Mouse (Mus musculus): ENCODE data around the gene 6430571L13Rik. TPM values are rescaled to one million over a fixed set of nuclear protein-coding genes. Genes with fewer than 3 reads are reported as not detected.

Gene 6430571L13Rik
- polyA plus RNA-seq, 1 experiment from 2014 or later = 0.81 TPM

DNA sequence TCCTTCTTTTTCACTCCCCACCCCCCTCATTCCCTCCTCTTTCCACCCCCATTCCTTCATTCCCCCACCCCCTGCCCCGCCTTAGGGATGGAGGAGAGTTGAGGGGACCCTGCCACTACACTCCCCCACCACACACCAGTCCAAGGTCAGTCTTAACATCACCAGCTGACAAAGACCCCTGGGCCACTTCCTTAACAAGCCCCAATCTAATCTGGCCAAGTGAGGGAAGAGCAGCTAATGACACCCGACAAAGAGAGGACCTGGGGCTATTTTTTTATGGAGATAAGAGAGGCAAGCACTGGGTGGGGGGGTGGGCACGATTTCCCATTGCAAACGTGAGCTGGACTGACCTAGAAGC, 29.7 kb downstream of the 6430571L13Rik start:
- Histone ChIP-seq H3K9me3 (replicated peaks) (no peaks in the 10 kb centered on the region), H3K4me2 (peak overlapping the region; percentile 21; the same call in 1 of the 2 replicates), H3K9ac (no peak overlapping the region), H3K4me1 (peaks cover 14% of the 10 kb centered on the region), H3K36me3 (no peaks in the 10 kb centered on the region), H3K27me3 (peaks cover 29% of the 10 kb centered on the region; the same call in 1 of the 2 replicates), H3K27ac (no peak overlapping the region), H3K4me3 (replicated peaks) (no peak overlapping the region)
- WGBS = 0% methylated on average over 4 of the region's 4 CpGs
- peak; percentile 31; the same call in 1 of the 2 replicates for ATAC-seq (replicated peaks; ENCODE audit: low FRiP score)

DNA sequence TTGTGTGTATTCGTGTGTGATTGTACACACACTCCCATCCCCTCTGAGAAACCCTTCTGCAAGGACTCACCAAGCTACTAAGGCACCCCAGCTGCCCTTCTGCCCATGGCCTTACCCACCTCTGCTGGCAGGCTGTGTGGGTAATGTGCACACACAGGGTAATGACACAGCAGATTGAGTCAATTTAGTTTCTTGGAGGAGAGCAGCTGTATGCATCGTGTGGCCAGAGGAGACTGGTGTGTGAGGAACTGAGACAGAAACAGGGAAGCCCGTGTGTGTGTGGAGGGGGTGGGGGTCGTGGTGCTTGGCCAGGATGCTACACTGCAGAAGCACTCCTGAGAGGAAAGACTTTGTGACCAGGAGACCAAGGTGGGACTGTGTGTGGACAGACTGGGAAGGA, 32.0 kb downstream of the 6430571L13Rik start:
- ATAC-seq (replicated peaks; ENCODE audit: low FRiP score) = no peak

DNA sequence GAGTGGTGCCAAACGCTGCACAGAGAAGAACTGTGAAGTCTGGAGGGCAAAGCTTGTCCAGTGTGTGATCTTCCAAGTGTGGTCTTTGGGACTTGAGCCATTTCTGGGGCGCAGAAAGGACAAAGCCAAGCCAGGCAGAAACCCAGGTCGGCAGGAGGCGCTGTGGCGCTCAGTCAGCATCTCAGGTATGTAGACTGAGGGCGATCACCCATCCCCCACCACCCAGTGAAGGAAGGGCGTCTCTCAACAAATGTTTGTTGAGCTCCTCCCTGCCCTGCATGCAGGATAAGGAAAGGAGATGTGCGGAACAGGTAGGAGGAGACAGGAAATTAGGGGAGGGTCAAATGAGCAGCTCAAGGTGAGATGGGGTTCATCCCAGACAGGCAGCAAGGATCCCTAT, 34.2 kb downstream of the 6430571L13Rik start:
- Histone ChIP-seq H3K27ac (no peak overlapping the region), H3K36me3 (no peaks in the 10 kb centered on the region), H3K4me1 (peaks cover 29% of the 10 kb centered on the region), H3K4me2 (no peak overlapping the region), H3K9me3 (replicated peaks) (no peaks in the 10 kb centered on the region), H3K27me3 (peaks cover 55% of the 10 kb centered on the region), H3K9ac (no peak overlapping the region), H3K4me3 (replicated peaks) (no peak overlapping the region)
- ATAC-seq (replicated peaks; ENCODE audit: low FRiP score) = no peak
- WGBS = 11% methylated on average over 8 of the region's 8 CpGs

More for the DNA sequence above, 32.0 kb downstream of the 6430571L13Rik start:
- peaks cover 38% of the 10 kb centered on the region for H3K27me3 ChIP-seq
- no peaks in the 10 kb centered on the region for H3K36me3 ChIP-seq
- H3K9me3 ChIP-seq (replicated peaks) = no peaks in the 10 kb centered on the region
- H3K9ac ChIP-seq = no peak overlapping the region
- WGBS = 55% methylated on average over 4 of the region's 4 CpGs
- H3K4me2 ChIP-seq = no peak overlapping the region
- no peak overlapping the region for H3K4me3 ChIP-seq (replicated peaks)
- H3K4me1 ChIP-seq = peaks cover 17% of the 10 kb centered on the region
- no peak overlapping the region for H3K27ac ChIP-seq

DNA sequence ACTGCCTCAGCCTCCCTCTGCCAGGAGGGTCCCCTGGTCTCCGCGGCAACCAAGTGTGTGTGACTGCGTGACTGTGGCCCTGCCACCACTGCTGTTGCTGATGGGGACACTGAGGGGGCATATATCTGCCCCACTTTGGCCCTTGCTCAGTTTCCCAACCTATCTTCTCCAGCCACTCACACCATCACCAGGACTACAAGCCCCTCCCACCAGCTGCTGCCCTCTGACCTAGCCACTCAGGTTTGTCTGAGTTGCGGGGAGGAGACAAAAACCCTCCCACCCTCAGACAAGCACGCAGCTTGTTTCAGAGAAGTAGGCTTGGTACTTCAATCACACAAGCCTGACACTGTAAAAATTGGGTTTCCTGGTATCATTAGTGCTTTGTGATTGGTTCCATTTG, 35.0 kb downstream of the 6430571L13Rik start:
- no peak overlapping the region for H3K4me3 ChIP-seq (replicated peaks)
- no peak overlapping the region for H3K9ac ChIP-seq
- no peaks in the 10 kb centered on the region for H3K36me3 ChIP-seq
- ATAC-seq (replicated peaks; ENCODE audit: low FRiP score) = no peak
- WGBS = 16% methylated on average over 5 of the region's 5 CpGs
- H3K4me1 ChIP-seq = peaks cover 23% of the 10 kb centered on the region
- H3K27me3 ChIP-seq = peaks cover 64% of the 10 kb centered on the region
- H3K27ac ChIP-seq = no peak overlapping the region
- H3K4me2 ChIP-seq = no peak overlapping the region
- H3K9me3 ChIP-seq (replicated peaks) = no peaks in the 10 kb centered on the region

DNA sequence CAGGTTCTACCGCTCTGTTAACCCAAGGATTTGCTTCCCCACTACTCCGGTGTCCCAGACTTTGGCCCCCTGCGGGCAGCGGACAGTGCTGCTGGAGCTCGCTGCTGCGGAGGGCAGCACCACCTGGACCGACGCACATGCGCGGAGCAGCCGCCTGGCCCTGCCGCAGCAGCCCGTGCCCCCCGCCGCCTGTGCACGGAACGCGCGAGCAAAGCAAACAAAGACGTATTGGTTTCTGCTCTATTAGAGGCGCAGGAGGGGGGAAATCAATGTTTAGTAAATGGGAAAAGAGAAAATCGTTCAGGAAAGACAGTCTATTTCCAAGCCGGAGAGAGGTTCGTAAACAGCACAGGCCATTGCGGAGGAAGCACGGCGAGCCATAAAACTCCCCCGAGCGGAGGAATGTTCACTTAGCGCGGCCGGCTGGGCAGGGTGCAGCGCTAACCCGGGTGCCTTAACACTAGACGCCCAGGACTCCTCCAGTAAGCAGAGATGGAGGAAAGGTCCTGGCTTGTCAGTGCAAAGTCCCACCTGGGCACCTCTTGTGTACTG, 37.6 kb downstream of the 6430571L13Rik start:
- Histone ChIP-seq H3K4me1 (peaks cover 23% of the 10 kb centered on the region), H3K9me3 (replicated peaks) (no peaks in the 10 kb centered on the region), H3K27ac (no peak overlapping the region), H3K9ac (no peak overlapping the region), H3K27me3 (peaks cover 90% of the 10 kb centered on the region), H3K4me3 (replicated peaks) (peak overlapping the region; percentile 44), H3K4me2 (peak overlapping the region; percentile 76), H3K36me3 (no peaks in the 10 kb centered on the region)
- 0% methylated on average over 35 of the region's 35 CpGs for WGBS
- peak; percentile 59; the same call in 1 of the 2 replicates for ATAC-seq (replicated peaks; ENCODE audit: low FRiP score)

DNA sequence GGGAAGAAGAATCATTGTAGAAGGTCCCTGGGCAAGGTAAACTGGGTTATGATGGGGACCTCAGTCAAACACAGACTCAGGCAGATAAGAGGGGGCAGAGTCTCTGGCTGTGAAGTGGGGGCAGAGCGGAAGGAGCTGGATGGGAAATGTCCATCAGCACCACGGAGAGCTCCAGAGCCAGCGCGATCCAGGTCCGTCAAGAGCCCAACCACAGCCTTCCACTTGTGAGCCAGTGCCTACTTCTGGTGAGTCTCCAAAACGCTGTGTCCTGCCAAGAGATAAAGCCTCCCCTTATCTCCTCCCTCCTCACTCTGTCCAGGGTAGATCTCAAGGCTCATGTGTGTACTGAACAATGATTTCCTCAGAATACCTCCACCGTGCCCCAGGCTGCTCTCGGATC, 41.3 kb downstream of the 6430571L13Rik start:
- peaks cover 31% of the 10 kb centered on the region for H3K4me1 ChIP-seq
- H3K9ac ChIP-seq = no peak overlapping the region
- no peak overlapping the region for H3K4me2 ChIP-seq
- H3K4me3 ChIP-seq (replicated peaks) = no peak overlapping the region
- no peaks in the 10 kb centered on the region for H3K9me3 ChIP-seq (replicated peaks)
- H3K36me3 ChIP-seq = no peaks in the 10 kb centered on the region
- H3K27ac ChIP-seq = no peak overlapping the region
- ATAC-seq (replicated peaks; ENCODE audit: low FRiP score) = no peak
- peaks cover 98% of the 10 kb centered on the region for H3K27me3 ChIP-seq
- WGBS = 6% methylated on average over 8 of the region's 8 CpGs

DNA sequence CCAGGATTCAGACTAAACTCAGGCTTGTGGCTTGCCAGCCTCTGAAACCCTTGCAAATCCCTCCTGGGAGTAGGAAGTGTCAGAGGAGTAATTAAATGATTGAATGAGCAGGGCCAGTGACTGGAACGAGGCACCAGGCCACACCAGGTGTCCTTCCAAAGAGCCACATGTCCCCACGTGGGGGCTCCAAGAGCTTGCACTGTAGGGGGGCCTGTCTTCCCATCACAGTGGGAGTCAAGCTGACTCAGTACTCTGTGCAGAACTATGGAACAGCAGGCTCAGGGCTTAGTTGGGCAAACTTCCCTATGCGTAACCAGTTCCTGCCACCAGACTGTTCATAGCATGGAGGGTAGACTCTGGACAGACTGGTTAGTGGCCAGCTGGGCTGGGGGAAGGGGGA, 44.0 kb downstream of the 6430571L13Rik start:
- peak; percentile 92 for ATAC-seq (replicated peaks; ENCODE audit: low FRiP score)
- Histone ChIP-seq H3K4me3 (replicated peaks) (no peak overlapping the region), H3K36me3 (no peaks in the 10 kb centered on the region), H3K9ac (no peak overlapping the region), H3K27ac (no peak overlapping the region), H3K4me1 (peaks cover 17% of the 10 kb centered on the region), H3K9me3 (replicated peaks) (no peaks in the 10 kb centered on the region), H3K27me3 (peaks cover 79% of the 10 kb centered on the region), H3K4me2 (no peak overlapping the region)
- 16% methylated on average over 3 of the region's 3 CpGs for WGBS

DNA sequence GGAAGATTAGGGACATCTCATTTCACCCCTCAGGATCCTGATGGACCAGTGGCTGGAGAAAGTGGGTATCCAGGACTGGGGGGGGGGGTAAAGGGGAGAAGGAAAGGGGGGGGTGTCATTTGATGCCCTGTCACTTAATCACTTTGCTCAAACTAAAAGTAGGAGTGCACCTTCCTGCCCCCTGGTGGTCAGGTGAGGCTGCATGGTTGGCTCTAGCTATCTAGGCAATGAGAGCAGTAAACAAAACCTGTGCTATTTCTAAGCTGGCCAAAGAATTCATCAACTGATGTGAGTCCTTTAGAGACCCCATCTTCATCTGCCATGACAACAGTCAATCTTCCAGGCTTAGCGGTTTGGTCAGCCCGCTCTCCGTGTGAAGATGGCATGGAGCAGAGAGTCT, 46.3 kb downstream of the 6430571L13Rik start:
- Histone ChIP-seq H3K4me2 (no peak overlapping the region), H3K36me3 (no peaks in the 10 kb centered on the region), H3K9me3 (replicated peaks) (no peaks in the 10 kb centered on the region), H3K9ac (no peak overlapping the region), H3K27me3 (peaks cover 67% of the 10 kb centered on the region), H3K27ac (no peak overlapping the region), H3K4me1 (peaks cover 17% of the 10 kb centered on the region), H3K4me3 (replicated peaks) (no peak overlapping the region)
- no peak for ATAC-seq (replicated peaks; ENCODE audit: low FRiP score)
- 57% methylated on average over 3 of the region's 3 CpGs for WGBS

GRCm38 (mm10) chr9:107387708-107388107, 47.3 kb downstream of the 6430571L13Rik start:
- peaks cover 17% of the 10 kb centered on the region for H3K4me1 ChIP-seq
- no peak overlapping the region for H3K4me3 ChIP-seq (replicated peaks)
- H3K9ac ChIP-seq = no peak overlapping the region
- no peaks in the 10 kb centered on the region for H3K9me3 ChIP-seq (replicated peaks)
- WGBS = 88% methylated on average over 3 of the region's 3 CpGs
- H3K27ac ChIP-seq = no peak overlapping the region
- H3K36me3 ChIP-seq = no peaks in the 10 kb centered on the region
- no peak overlapping the region for H3K4me2 ChIP-seq
- H3K27me3 ChIP-seq = peaks cover 57% of the 10 kb centered on the region
- ATAC-seq (replicated peaks; ENCODE audit: low FRiP score) = no peak

- Histone ChIP-seq H3K36me3 (no peaks in the 10 kb centered on the region), H3K4me2 (no peak overlapping the region), H3K4me1 (peaks cover 17% of the 10 kb centered on the region), H3K27ac (no peak overlapping the region), H3K9me3 (replicated peaks) (no peaks in the 10 kb centered on the region), H3K4me3 (replicated peaks) (no peak overlapping the region), H3K9ac (no peak overlapping the region), H3K27me3 (peaks cover 51% of the 10 kb centered on the region)
- WGBS = 39% methylated on average over 2 of the region's 2 CpGs
- no peak for ATAC-seq (replicated peaks; ENCODE audit: low FRiP score)
These were observed 47.9 kb downstream of the 6430571L13Rik start for GRCm38 (mm10) chr9:107388263-107388662.

- H3K4me1 ChIP-seq = peaks cover 20% of the 10 kb centered on the region
- H3K4me3 ChIP-seq (replicated peaks) = no peak overlapping the region
- H3K27ac ChIP-seq = no peak overlapping the region
- no peak overlapping the region for H3K4me2 ChIP-seq
- ATAC-seq (replicated peaks; ENCODE audit: low FRiP score) = no peak
- H3K36me3 ChIP-seq = no peaks in the 10 kb centered on the region
- no peak overlapping the region for H3K9ac ChIP-seq
- H3K9me3 ChIP-seq (replicated peaks) = no peaks in the 10 kb centered on the region
- WGBS = 40% methylated on average over 4 of the region's 4 CpGs
- H3K27me3 ChIP-seq = peaks cover 66% of the 10 kb centered on the region
These were observed 56.0 kb downstream of the 6430571L13Rik start for GRCm38 (mm10) chr9:107396397-107396796.

GRCm38 (mm10) chr9:107398968-107399367, 58.6 kb downstream of the 6430571L13Rik start:
- Histone ChIP-seq H3K27me3 (peaks cover 87% of the 10 kb centered on the region), H3K9me3 (replicated peaks) (no peaks in the 10 kb centered on the region), H3K36me3 (no peaks in the 10 kb centered on the region), H3K27ac (no peak overlapping the region), H3K9ac (no peak overlapping the region), H3K4me3 (replicated peaks) (peak overlapping the region; percentile 68), H3K4me2 (peak overlapping the region; percentile 100), H3K4me1 (peaks cover 20% of the 10 kb centered on the region)
- WGBS = 24% methylated on average over 11 of the region's 11 CpGs
- ATAC-seq (replicated peaks; ENCODE audit: low FRiP score) = no peak

- Histone ChIP-seq H3K4me1 (peaks cover 20% of the 10 kb centered on the region), H3K27me3 (peaks cover 87% of the 10 kb centered on the region)
These were observed 59.1 kb downstream of the 6430571L13Rik start, which contains the start of gene Cacna2d2 for GRCm38 (mm10) chr9:107399491-107399971. TSS of gene Cacna2d2 (plus strand) at chr9:107399612.

More at GRCm38 (mm10) chr9:107399491-107399971, 59.1 kb downstream of the 6430571L13Rik start, which contains the start of gene Cacna2d2:
- peak within 1 kb of the TSS; percentile 41 for H3K9ac ChIP-seq
- WGBS = under 1% methylated on average over 21 of the region's 54 CpGs
- H3K4me3 ChIP-seq (replicated peaks) = peak within 1 kb of the TSS; percentile 68
- H3K9me3 ChIP-seq (replicated peaks) = no peaks in the 10 kb centered on the region
- H3K27ac ChIP-seq = no peak within 1 kb of the TSS
- H3K4me2 ChIP-seq = peak within 1 kb of the TSS; percentile 100
- no peaks in the 10 kb centered on the region for H3K36me3 ChIP-seq
- ATAC-seq (replicated peaks; ENCODE audit: low FRiP score) = peak; percentile 78

Measured in kidney, embryonic 15.5 days (tissue).